Mouse (Mus musculus): ENCODE measurements at regions not wholly inside any gene's neighbourhood (a gene's known extent, or its start where the extent isn't known, plus 50 kb on each side); places are given as distances from the start of the nearest gene placed in this dataset.

GRCm38 (mm10) chr4:8956312-8957022 is 717.6 kb upstream of the Car8 start:
- no peak for TF ChIP-seq POLR2A (IDR thresholded peaks at IDR 0.05; ENCODE audit: insufficient read depth, low read depth, low read length)
- TF ChIP-seq CTCF (IDR thresholded peaks at IDR 0.05; ENCODE audit: insufficient read depth, low read depth, low read length): no peak
